Mouse (Mus musculus) testis, adult 2 months (tissue): ENCODE measurements at regions not wholly inside any gene's neighbourhood (a gene's known extent, or its start where the extent isn't known, plus 50 kb on each side); places are given as distances from the start of the nearest gene placed in this dataset.

ENCODE experiments used
- CTCF ChIP-seq: fragments of 200-500 bp; IDR thresholded peaks from 2 replicates; pipeline ENCODE4 v1.5.1; 2012; ENCODE audit warnings: low read depth, mild to moderate bottlenecking, inconsistent platforms, low read length, moderate library complexity; ENCODE audit not compliant: control insufficient read depth, insufficient read depth, insufficient replicate concordance
- POLR2A ChIP-seq: fragments of 200-500 bp; IDR thresholded peaks from 2 replicates; pipeline ENCODE4 v1.6.1; 2012; ENCODE audit warnings: low read depth, mild to moderate bottlenecking, inconsistent platforms, low read length, moderate library complexity; ENCODE audit not compliant: control insufficient read depth

- TF ChIP-seq POLR2A (no peak), CTCF (no peak)
These were observed 101.4 kb upstream of the Fyn start for GRCm38 (mm10) chr10:39267236-39267635.
